Mouse (Mus musculus): ENCODE results near the gene Pde1c.

Gene Pde1c

GRCm38 (mm10) chr6:56098427-56098826 is 470.5 kb downstream of the Pde1c start:
- DNase-seq (ENCODE audit: inconsistent ontology term) = peak; percentile 85

- DNase-seq (ENCODE audit: inconsistent ontology term) = no peak
Measured at GRCm38 (mm10) chr6:56076378-56076805, 492.5 kb downstream of the Pde1c start.

- peak; percentile 71 for DNase-seq (ENCODE audit: inconsistent ontology term)
Measured at GRCm38 (mm10) chr6:56068516-56068915, 500.4 kb downstream of the Pde1c start.

GRCm38 (mm10) chr6:56066632-56067282 is 502.1 kb downstream of the Pde1c start:
- peak; percentile 44 for DNase-seq (ENCODE audit: inconsistent ontology term)

- DNase-seq (ENCODE audit: inconsistent ontology term) = peak; percentile 64
Measured at GRCm38 (mm10) chr6:56063736-56064135, 505.2 kb downstream of the Pde1c start.

- DNase-seq (ENCODE audit: inconsistent ontology term) = peak; percentile 11
Measured at GRCm38 (mm10) chr6:56049104-56049503, 519.8 kb downstream of the Pde1c start.

- DNase-seq (ENCODE audit: inconsistent ontology term) = no peak
Measured at GRCm38 (mm10) chr6:56048580-56048979, 520.3 kb downstream of the Pde1c start.

GRCm38 (mm10) chr6:56044716-56045115 is 524.2 kb downstream of the Pde1c start:
- DNase-seq (ENCODE audit: inconsistent ontology term) = no peak

GRCm38 (mm10) chr6:56044270-56044669 is 524.6 kb downstream of the Pde1c start:
- DNase-seq (ENCODE audit: inconsistent ontology term) = no peak

GRCm38 (mm10) chr6:56039476-56040055 is 529.3 kb downstream of the Pde1c start:
- DNase-seq (ENCODE audit: inconsistent ontology term) = no peak

- DNase-seq (ENCODE audit: inconsistent ontology term) = no peak
Measured at GRCm38 (mm10) chr6:56035054-56035453, 533.8 kb downstream of the Pde1c start.

GRCm38 (mm10) chr6:56032231-56032630 is 536.7 kb downstream of the Pde1c start:
- no peak for DNase-seq (ENCODE audit: inconsistent ontology term)

- peak; percentile 4 for DNase-seq (ENCODE audit: inconsistent ontology term)
Measured at GRCm38 (mm10) chr6:56029986-56030385, 538.9 kb downstream of the Pde1c start.

- DNase-seq (ENCODE audit: inconsistent ontology term) = no peak
Measured at GRCm38 (mm10) chr6:56027966-56028365, 540.9 kb downstream of the Pde1c start.

GRCm38 (mm10) chr6:56027318-56027717 is 541.6 kb downstream of the Pde1c start:
- DNase-seq (ENCODE audit: inconsistent ontology term) = peak; percentile 41

- no peak for DNase-seq (ENCODE audit: inconsistent ontology term)
Measured at GRCm38 (mm10) chr6:56025533-56025932, 543.4 kb downstream of the Pde1c start.
